Mouse (Mus musculus): ENCODE measurements at regions not wholly inside any gene's neighbourhood (a gene's known extent, or its start where the extent isn't known, plus 50 kb on each side); places are given as distances from the start of the nearest gene placed in this dataset.

- H3K27ac ChIP-seq: no peak overlapping the region
- H3K27me3 ChIP-seq (ENCODE audit: insufficient read depth, poor library complexity, severe bottlenecking): no peaks in the 10 kb centered on the region
- peaks cover 11% of the 10 kb centered on the region for H3K4me1 ChIP-seq (replicated peaks)
- no peaks in the 10 kb centered on the region for H3K36me3 ChIP-seq
- H3K4me3 ChIP-seq: no peak overlapping the region
- WGBS: 65% methylated on average over 11 of the region's 11 CpGs
- peaks cover 4% of the 10 kb centered on the region for H3K9me3 ChIP-seq
- no peak for DNase-seq (ENCODE audit: low spot score)
Measured at GRCm38 (mm10) chr4:137156441-137157105, 108.0 kb upstream of the Zbtb40 start.

DNA sequence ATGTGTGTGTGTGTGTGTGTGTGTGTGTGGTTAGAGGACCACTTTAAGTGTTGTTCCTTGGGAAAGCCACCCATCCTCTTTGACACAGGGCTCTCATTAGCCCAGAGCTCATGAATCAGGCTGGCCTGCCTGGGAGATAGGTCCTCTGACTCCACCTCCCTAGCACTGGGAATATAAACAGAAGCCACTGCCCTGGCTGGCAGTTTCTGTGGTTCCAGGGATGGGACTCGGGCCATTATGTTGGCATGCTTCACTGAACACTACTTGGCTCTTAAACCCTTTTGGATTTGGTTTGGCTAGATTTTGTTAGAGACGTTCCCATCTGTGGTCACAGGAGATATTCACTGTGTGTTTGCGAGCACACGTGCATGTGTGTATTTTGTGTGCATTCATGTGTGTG lies 100.2 kb upstream of the Zbtb40 start:
- no peak overlapping the region for H3K27ac ChIP-seq
- no peak overlapping the region for H3K4me3 ChIP-seq
- no peaks in the 10 kb centered on the region for H3K4me1 ChIP-seq (replicated peaks)
- WGBS: 92% methylated on average over 4 of the region's 4 CpGs
- no peak for DNase-seq (ENCODE audit: low spot score)
- no peaks in the 10 kb centered on the region for H3K36me3 ChIP-seq
- no peaks in the 10 kb centered on the region for H3K27me3 ChIP-seq (ENCODE audit: insufficient read depth, poor library complexity, severe bottlenecking)
- H3K9me3 ChIP-seq: peaks cover 4% of the 10 kb centered on the region

DNA sequence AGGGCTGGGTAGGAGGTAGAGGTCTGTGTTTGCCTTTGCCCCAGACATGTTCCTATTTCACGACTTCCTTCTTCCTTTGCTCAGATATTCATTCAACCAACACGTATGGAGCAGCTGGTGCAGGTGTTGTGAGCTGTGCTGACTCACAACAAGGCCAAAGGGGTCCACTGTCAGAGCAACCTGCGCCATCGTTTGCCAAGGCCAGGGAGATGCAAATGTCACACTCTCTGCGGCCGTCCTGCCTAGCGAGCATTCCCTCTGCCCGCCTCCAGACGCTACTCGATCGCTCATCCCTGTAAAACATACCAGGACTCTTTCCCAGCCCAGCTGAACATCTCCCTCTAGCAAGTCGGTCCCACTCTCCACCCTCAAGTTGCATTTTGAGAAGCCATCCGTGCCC lies 99.2 kb upstream of the Zbtb40 start:
- WGBS: 78% methylated on average over 13 of the region's 13 CpGs
- no peak overlapping the region for H3K4me3 ChIP-seq

GRCm38 (mm10) chr4:137146326-137146725 lies 97.7 kb upstream of the Zbtb40 start:
- 70% methylated on average over 3 of the region's 3 CpGs for WGBS
- Histone ChIP-seq H3K36me3 (no peaks in the 10 kb centered on the region), H3K27me3 (ENCODE audit: insufficient read depth, poor library complexity, severe bottlenecking) (no peaks in the 10 kb centered on the region)

More for the DNA sequence above, 99.2 kb upstream of the Zbtb40 start:
- Histone ChIP-seq H3K36me3 (no peaks in the 10 kb centered on the region), H3K9me3 (peaks cover 4% of the 10 kb centered on the region), H3K4me1 (replicated peaks) (peaks cover 5% of the 10 kb centered on the region), H3K27ac (no peak overlapping the region), H3K27me3 (ENCODE audit: insufficient read depth, poor library complexity, severe bottlenecking) (no peaks in the 10 kb centered on the region)
- DNase-seq (ENCODE audit: low spot score): no peak

DNA sequence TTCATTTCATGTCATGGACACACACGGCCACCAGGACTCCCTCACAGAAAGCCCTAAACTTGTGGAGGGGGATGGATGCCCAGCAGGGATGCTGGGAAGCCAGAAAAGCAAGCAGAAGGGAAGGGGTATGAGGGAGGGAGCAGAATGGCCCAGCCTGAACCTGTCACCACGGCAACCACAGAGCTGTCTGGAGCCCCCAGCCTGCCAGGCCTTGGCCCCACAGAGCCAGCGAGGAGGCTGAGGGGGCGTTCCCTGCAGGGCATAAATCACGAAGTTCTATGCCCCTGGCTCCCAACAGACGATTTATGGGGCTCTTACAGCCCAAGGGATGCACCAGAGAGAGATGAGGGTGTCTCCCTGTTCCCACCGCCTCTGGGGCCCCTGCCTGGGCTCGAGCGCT lies 93.7 kb upstream of the Zbtb40 start:
- H3K27ac ChIP-seq: peak overlapping the region; percentile 72
- H3K4me1 ChIP-seq (replicated peaks): peaks cover 20% of the 10 kb centered on the region
- no peaks in the 10 kb centered on the region for H3K36me3 ChIP-seq
- H3K27me3 ChIP-seq (ENCODE audit: insufficient read depth, poor library complexity, severe bottlenecking): no peaks in the 10 kb centered on the region
- whole genome bisulfite sequencing: 33% methylated on average over 9 of the region's 9 CpGs
- peak; percentile 50 for DNase-seq (ENCODE audit: low spot score)
- peak overlapping the region; percentile 18; the same call in 1 of the 2 replicates for H3K4me3 ChIP-seq
- no peaks in the 10 kb centered on the region for H3K9me3 ChIP-seq

More at GRCm38 (mm10) chr4:137146326-137146725, 97.7 kb upstream of the Zbtb40 start:
- Histone ChIP-seq H3K4me1 (replicated peaks) (peaks cover 16% of the 10 kb centered on the region), H3K4me3 (no peak overlapping the region), H3K9me3 (no peaks in the 10 kb centered on the region), H3K27ac (no peak overlapping the region)
- DNase-seq (ENCODE audit: low spot score): no peak

DNA sequence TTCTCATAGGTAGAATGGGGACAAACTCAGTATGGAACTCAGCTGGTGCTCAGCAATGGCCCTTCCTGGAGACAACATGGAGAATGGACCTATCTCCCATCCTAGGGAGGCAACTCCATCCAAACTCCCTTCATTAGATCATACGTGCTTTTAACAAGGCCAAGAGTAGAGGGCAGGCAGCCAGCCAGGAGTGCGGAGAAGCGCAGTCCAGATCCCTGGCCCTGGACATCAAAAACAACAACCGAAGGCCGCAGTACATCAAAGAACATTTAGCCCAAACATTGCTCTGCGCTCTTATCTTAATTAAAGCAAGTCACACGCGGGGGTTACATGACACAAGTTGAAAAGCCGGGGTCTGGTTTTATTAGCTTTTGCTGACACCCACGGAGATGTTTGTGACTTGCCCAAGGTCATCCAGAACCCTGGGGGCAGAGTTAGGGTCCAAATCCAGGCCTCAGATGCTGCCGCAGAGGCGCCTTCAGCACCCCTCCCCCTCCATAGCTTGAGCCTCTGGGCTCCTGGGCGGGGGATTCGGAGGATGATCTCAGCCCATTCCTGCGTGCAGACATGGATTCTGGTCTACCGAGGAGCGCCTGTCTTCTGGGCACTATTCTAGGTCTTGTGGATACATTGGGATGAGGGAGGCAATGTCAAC lies 90.6 kb upstream of the Zbtb40 start:
- Histone ChIP-seq H3K27ac (no peak overlapping the region), H3K36me3 (no peaks in the 10 kb centered on the region), H3K27me3 (ENCODE audit: insufficient read depth, poor library complexity, severe bottlenecking) (no peaks in the 10 kb centered on the region), H3K4me3 (no peak overlapping the region), H3K9me3 (no peaks in the 10 kb centered on the region), H3K4me1 (replicated peaks) (peaks cover 29% of the 10 kb centered on the region)
- WGBS: 82% methylated on average over 17 of the region's 17 CpGs
- no peak for DNase-seq (ENCODE audit: low spot score)

DNA sequence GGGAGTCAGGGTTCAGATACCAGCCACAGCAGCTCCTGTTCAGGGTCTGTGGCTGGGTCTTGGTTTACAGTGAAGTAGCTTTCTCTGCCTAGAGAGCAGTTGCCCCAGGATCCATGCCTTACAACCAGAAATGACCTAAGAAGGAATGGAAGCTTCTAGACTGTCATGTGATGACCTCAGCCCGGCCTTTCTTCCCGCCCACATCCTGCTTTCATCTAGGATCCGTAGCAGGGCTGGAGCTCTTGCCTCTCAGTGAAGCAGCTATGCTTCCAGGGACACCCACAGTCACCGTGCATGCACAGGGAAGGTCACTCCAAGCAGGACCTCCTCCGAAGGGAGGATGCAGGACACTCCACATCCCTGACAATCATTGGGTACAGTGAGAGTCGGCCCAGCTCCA lies 89.5 kb upstream of the Zbtb40 start:
- WGBS: 79% methylated on average over 6 of the region's 6 CpGs
- H3K4me3 ChIP-seq: no peak overlapping the region
- H3K36me3 ChIP-seq: no peaks in the 10 kb centered on the region
- H3K9me3 ChIP-seq: no peaks in the 10 kb centered on the region
- H3K27ac ChIP-seq: no peak overlapping the region
- DNase-seq (ENCODE audit: low spot score): no peak
- H3K27me3 ChIP-seq (ENCODE audit: insufficient read depth, poor library complexity, severe bottlenecking): no peaks in the 10 kb centered on the region
- H3K4me1 ChIP-seq (replicated peaks): peaks cover 36% of the 10 kb centered on the region

DNA sequence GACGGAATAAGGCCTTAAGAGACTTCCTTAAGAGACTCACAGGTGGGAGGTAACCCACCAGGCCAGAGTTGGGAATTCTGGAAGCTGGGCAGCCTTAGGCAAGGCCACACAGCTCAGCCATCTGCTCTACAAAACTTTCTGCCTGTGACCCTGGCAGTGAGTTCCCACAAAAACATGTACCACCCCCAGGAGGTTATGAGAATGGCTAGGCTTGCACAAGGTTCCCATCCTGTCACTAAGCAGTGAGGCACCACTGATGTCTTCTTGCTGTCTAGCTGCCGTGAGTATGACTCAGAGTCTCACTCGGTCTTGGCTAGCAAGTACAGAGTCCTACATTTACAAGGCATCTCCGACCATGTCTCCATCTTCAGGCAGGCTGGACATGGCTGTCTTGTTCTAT lies 87.7 kb upstream of the Zbtb40 start:
- Histone ChIP-seq H3K27ac (no peak overlapping the region), H3K4me1 (replicated peaks) (peaks cover 22% of the 10 kb centered on the region), H3K4me3 (no peak overlapping the region), H3K36me3 (no peaks in the 10 kb centered on the region), H3K9me3 (no peaks in the 10 kb centered on the region), H3K27me3 (ENCODE audit: insufficient read depth, poor library complexity, severe bottlenecking) (no peaks in the 10 kb centered on the region)
- DNase-seq (ENCODE audit: low spot score): no peak
- 87% methylated on average over 4 of the region's 4 CpGs for WGBS

- H3K27me3 ChIP-seq (ENCODE audit: insufficient read depth, poor library complexity, severe bottlenecking): no peaks in the 10 kb centered on the region
- 84% methylated on average over 8 of the region's 8 CpGs for WGBS
- DNase-seq (ENCODE audit: low spot score): no peak
Measured at GRCm38 (mm10) chr4:137135792-137136191, 87.2 kb upstream of the Zbtb40 start.

GRCm38 (mm10) chr4:137134553-137134952 lies 86.0 kb upstream of the Zbtb40 start:
- Histone ChIP-seq H3K36me3 (no peaks in the 10 kb centered on the region), H3K27me3 (ENCODE audit: insufficient read depth, poor library complexity, severe bottlenecking) (0 out of 2 replicates have a peak, but pooled peaks cover 4% of the 10 kb centered on the region), H3K4me3 (no peak overlapping the region), H3K9me3 (no peaks in the 10 kb centered on the region), H3K27ac (no peak overlapping the region), H3K4me1 (replicated peaks) (peaks cover 26% of the 10 kb centered on the region)
- WGBS: 56% methylated on average over 5 of the region's 5 CpGs
- no peak for DNase-seq (ENCODE audit: low spot score)

More at GRCm38 (mm10) chr4:137135792-137136191, 87.2 kb upstream of the Zbtb40 start:
- Histone ChIP-seq H3K27ac (no peak overlapping the region), H3K9me3 (no peaks in the 10 kb centered on the region), H3K4me1 (replicated peaks) (peaks cover 19% of the 10 kb centered on the region), H3K4me3 (no peak overlapping the region), H3K36me3 (no peaks in the 10 kb centered on the region)

GRCm38 (mm10) chr4:137133789-137134188 lies 85.2 kb upstream of the Zbtb40 start:
- no peaks in the 10 kb centered on the region for H3K9me3 ChIP-seq
- 66% methylated on average over 13 of the region's 13 CpGs for WGBS
- H3K4me1 ChIP-seq (replicated peaks): peaks cover 30% of the 10 kb centered on the region
- no peak overlapping the region for H3K4me3 ChIP-seq
- 0 out of 2 replicates have a peak, but pooled peaks cover 6% of the 10 kb centered on the region for H3K27me3 ChIP-seq (ENCODE audit: insufficient read depth, poor library complexity, severe bottlenecking)
- H3K27ac ChIP-seq: no peak overlapping the region
- no peaks in the 10 kb centered on the region for H3K36me3 ChIP-seq
- no peak for DNase-seq (ENCODE audit: low spot score)

DNA sequence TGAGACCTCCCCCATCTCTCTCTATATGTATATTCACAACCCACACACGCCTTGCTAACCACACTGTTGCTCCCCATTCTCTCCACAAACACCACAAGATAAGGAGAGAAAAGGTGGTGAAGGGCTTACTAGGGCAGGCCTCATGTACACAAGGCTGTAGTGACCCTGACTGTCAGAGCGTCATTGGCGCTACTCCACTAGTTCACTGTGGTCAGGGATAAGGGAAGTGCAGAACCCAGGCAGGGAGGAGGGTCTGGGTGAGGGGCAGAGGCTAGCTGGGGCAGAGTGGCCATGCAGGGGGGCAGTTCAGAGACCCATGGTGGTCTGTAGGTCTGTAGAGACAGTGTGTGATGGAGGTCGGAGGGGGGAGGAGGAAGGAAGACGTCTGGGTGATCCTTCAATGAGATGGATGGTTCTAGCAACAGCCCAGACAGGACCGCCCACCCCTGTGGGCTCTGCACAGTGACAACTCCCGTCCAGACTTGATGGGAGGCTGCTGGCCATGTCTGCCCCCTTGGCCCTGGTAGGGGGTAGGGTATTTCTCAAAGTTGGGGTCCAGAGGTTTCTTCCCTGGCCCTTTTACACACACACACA lies 82.1 kb upstream of the Zbtb40 start:
- no peak overlapping the region for H3K4me3 ChIP-seq
- 0 out of 2 replicates have a peak overlapping the region, but pooled peaks have one; percentile 30 for H3K27ac ChIP-seq
- peaks cover 45% of the 10 kb centered on the region for H3K4me1 ChIP-seq (replicated peaks)
- 59% methylated on average over 7 of the region's 7 CpGs for WGBS
- no peaks in the 10 kb centered on the region for H3K36me3 ChIP-seq
- DNase-seq (ENCODE audit: low spot score): no peak
- peaks cover 21% of the 10 kb centered on the region; the same call in 1 of the 2 replicates for H3K27me3 ChIP-seq (ENCODE audit: insufficient read depth, poor library complexity, severe bottlenecking)
- H3K9me3 ChIP-seq: no peaks in the 10 kb centered on the region

- H3K36me3 ChIP-seq: no peaks in the 10 kb centered on the region
- no peak overlapping the region for H3K4me3 ChIP-seq
- WGBS: 62% methylated on average over 15 of the region's 15 CpGs
- peak overlapping the region; percentile 70 for H3K27ac ChIP-seq
- no peaks in the 10 kb centered on the region for H3K9me3 ChIP-seq
- H3K4me1 ChIP-seq (replicated peaks): peaks cover 27% of the 10 kb centered on the region
- peaks cover 21% of the 10 kb centered on the region; the same call in 1 of the 2 replicates for H3K27me3 ChIP-seq (ENCODE audit: insufficient read depth, poor library complexity, severe bottlenecking)
- peak; percentile 16 for DNase-seq (ENCODE audit: low spot score)
Measured at GRCm38 (mm10) chr4:137128152-137128551, 79.6 kb upstream of the Zbtb40 start.

Measured in hindbrain, embryonic 10.5 days (tissue).